Mouse (Mus musculus): ENCODE data around the gene Odc1.
"Not testable (repeated sequence)": the region's sequence is repeated elsewhere in the genome, so short reads cannot be mapped to it uniquely, and the experiment has no call there.

Odc1 gene

GRCm38 (mm10) chr12:17544209-17545106, at the start of gene Odc1:
Gene Odc1 (plus strand): TSS chr12:17544794.
- DNase-seq: peak; percentile 99

GRCm38 (mm10) chr12:17494809-17495208, 49.8 kb upstream of the Odc1 start:
- no peak for DNase-seq

GRCm38 (mm10) chr12:17495858-17496451, 48.6 kb upstream of the Odc1 start:
- no peak for DNase-seq

- DNase-seq: no peak
Measured at GRCm38 (mm10) chr12:17505620-17506074, 38.9 kb upstream of the Odc1 start.

GRCm38 (mm10) chr12:17506117-17506993, 38.2 kb upstream of the Odc1 start:
- DNase-seq: no peak

GRCm38 (mm10) chr12:17506994-17507542, 37.5 kb upstream of the Odc1 start:
- no peak for DNase-seq

- no peak for DNase-seq
Measured at GRCm38 (mm10) chr12:17509310-17509709, 35.3 kb upstream of the Odc1 start.

- DNase-seq: no peak
Measured at GRCm38 (mm10) chr12:17510158-17510557, 34.4 kb upstream of the Odc1 start.

GRCm38 (mm10) chr12:17511019-17511418, 33.6 kb upstream of the Odc1 start:
- DNase-seq: no peak

GRCm38 (mm10) chr12:17529180-17529579, 15.4 kb upstream of the Odc1 start:
- no peak for DNase-seq

- no peak for DNase-seq
Measured at GRCm38 (mm10) chr12:17529726-17530125, 14.9 kb upstream of the Odc1 start.

- DNase-seq: no peak
Measured at GRCm38 (mm10) chr12:17530825-17531224, 13.8 kb upstream of the Odc1 start.

GRCm38 (mm10) chr12:17536222-17536621, 8.4 kb upstream of the Odc1 start:
- no peak for DNase-seq

GRCm38 (mm10) chr12:17537147-17537546, 7.4 kb upstream of the Odc1 start:
- DNase-seq: no peak

- no peak for DNase-seq
Measured at GRCm38 (mm10) chr12:17538087-17538486, 6.5 kb upstream of the Odc1 start.

- DNase-seq: no peak
Measured at GRCm38 (mm10) chr12:17539041-17539440, 5.6 kb upstream of the Odc1 start.

GRCm38 (mm10) chr12:17540040-17540552, 4.5 kb upstream of the Odc1 start:
- DNase-seq: no peak

- no peak for DNase-seq
Measured at GRCm38 (mm10) chr12:17545107-17545571, 545 bp downstream of the Odc1 start.

GRCm38 (mm10) chr12:17545884-17546283, 1.3 kb downstream of the Odc1 start:
- DNase-seq: no peak

- not testable (repeated sequence) for DNase-seq
Measured at GRCm38 (mm10) chr12:17547552-17547951, 3.0 kb downstream of the Odc1 start.

GRCm38 (mm10) chr12:17548505-17548904, 3.9 kb downstream of the Odc1 start:
- DNase-seq: no peak

GRCm38 (mm10) chr12:17549421-17549820, 4.8 kb downstream of the Odc1 start:
- not testable (repeated sequence) for DNase-seq

Measured in right cerebral cortex, postnatal 14 days (tissue).